Mouse (Mus musculus) embryonic stem cell, embryonic (primary cell): ENCODE data around the gene Ak3.

Source experiments
- CTCF ChIA-PET, 4 experiments: fragments of 300-600 bp in 2 of 4; fragments of 350-600 bp in 2 of 4; sonication (Branson Sonifier 250); formaldehyde crosslinking; loops; one replicate each; lab custom pipeline; 2022; ENCODE audit warnings: inconsistent platforms in 2 of 4; lab: Charles Lee
- POLR2A ChIA-PET, 4 experiments: fragments of 300-600 bp in 2 of 4; fragments of 350-600 bp in 2 of 4; sonication (Branson Sonifier 250); formaldehyde crosslinking; loops; one replicate each; lab custom pipeline; 2022; ENCODE audit warnings: antibody characterized with exemption in 4 of 4, inconsistent platforms in 1 of 4; lab: Charles Lee

Ak3 gene

DNA sequence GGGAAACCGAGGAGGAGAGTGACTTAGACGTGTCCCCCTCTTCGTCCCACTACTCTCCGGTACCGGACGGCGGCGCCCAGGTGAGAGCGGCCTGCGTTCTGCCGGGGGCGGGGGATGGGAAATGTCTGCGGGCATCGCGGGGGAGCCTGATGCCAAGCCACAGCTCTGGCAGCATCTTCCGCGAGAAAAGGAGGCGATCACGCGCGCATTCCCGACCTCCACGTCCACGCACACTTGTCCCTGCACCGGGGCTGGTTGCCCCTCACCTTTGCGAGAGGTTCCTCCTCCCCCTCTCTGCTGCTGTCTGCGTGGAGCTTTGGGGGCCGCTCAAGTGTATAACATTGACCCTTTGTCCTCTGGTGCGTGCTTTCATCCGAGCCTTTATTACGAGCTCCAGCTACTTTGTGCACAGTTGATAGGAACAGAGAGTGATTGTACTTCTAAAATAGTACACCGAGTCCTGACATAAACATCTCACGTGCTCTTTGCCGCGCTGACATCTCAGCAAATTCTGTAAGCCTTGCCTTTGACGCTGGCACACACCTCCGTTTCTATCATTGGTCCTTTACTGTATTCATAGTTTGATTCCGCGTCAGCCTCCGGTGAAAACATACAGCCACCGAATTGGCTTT, 57.1 kb downstream of the Ak3 start:
- POLR2A ChIA-PET: interaction anchor here (0.5 to 14.4 kb wide), 43 partner anchors 9 to 511 kb away, joined by 3 to 234 read pairs (median 6); partner anchors contain the start of genes 4430402I18Rik (in 2 of the 4), Ak3 (in 2 of the 4), Rcl1 (in 2 of the 4) and Plpp6 (in 1 of the 4)

GRCm38 (mm10) chr19:28990194-28990589, 57.6 kb downstream of the Ak3 start, which contains the start of gene Cdc37l1:
Gene Cdc37l1 (plus strand): TSS chr19:28990352.
- ChIA-PET POLR2A (interaction anchor here (0.5 to 14.4 kb wide), 58 partner anchors 8 to 1163 kb away, joined by 3 to 234 read pairs (median 5); partner anchors contain the start of genes Ak3 (in 2 of the 4), Plpp6 (in 2 of the 4), Rcl1 (in 2 of the 4) and 4430402I18Rik (in 1 of the 4)), CTCF (interaction anchor here in 3 of 4 experiments (0.6 to 1.1 kb wide), 5 partner anchors 16 to 365 kb away, joined by 3 to 4 read pairs (median 3); partner anchors contain the start of gene Plpp6 (in 1 of the 3))

More for the DNA sequence above, 57.1 kb downstream of the Ak3 start:
- CTCF ChIA-PET: interaction anchor here in 2 of 4 experiments (0.9 to 1.1 kb wide), 2 partner anchors 27 to 365 kb away, joined by 3 read pairs; partner anchors contain the start of gene Plpp6 (in 1 of the 2)

DNA sequence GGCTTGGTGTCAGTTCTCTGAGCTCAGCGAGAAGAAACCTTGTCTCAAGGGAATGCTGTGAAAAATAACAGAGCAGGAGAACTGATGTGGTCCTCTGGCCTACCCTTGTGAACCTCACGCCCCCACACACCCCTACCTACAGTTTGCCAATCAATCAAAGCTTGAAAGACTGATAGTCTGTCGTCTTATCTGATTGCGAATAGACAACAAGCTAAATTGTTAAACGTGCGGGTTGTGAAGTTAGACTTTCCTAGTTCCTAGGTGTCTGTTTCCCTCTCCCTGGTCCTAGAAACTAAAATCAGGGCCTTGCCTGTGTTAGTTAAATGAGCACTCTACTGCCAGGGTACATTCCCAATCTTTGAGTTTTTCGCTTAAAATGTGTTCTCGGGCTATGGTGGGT, 58.2 kb downstream of the Ak3 start:
- ChIA-PET CTCF (interaction anchor here in 3 of 4 experiments (0.6 to 1.1 kb wide), 6 partner anchors 15 to 366 kb away, joined by 3 to 4 read pairs (median 3); partner anchors contain the start of genes 4430402I18Rik (in 1 of the 3) and Plpp6 (in 1 of the 3)), POLR2A (interaction anchor here (0.6 to 14.4 kb wide), 57 partner anchors 8 to 1164 kb away, joined by 3 to 234 read pairs (median 5); partner anchors contain the start of genes Ak3 (in 2 of the 4), Plpp6 (in 2 of the 4), Rcl1 (in 2 of the 4) and 4430402I18Rik (in 1 of the 4))

GRCm38 (mm10) chr19:28982617-28983016, 65.1 kb downstream of the Ak3 start:
- POLR2A ChIA-PET: interaction anchor here in 1 of 4 experiments (0.5 kb wide), 1 partner anchor 971 kb away, joined by 3 read pairs; the partner anchor contains the start of gene Rfx3
- CTCF ChIA-PET: no interaction called here

DNA sequence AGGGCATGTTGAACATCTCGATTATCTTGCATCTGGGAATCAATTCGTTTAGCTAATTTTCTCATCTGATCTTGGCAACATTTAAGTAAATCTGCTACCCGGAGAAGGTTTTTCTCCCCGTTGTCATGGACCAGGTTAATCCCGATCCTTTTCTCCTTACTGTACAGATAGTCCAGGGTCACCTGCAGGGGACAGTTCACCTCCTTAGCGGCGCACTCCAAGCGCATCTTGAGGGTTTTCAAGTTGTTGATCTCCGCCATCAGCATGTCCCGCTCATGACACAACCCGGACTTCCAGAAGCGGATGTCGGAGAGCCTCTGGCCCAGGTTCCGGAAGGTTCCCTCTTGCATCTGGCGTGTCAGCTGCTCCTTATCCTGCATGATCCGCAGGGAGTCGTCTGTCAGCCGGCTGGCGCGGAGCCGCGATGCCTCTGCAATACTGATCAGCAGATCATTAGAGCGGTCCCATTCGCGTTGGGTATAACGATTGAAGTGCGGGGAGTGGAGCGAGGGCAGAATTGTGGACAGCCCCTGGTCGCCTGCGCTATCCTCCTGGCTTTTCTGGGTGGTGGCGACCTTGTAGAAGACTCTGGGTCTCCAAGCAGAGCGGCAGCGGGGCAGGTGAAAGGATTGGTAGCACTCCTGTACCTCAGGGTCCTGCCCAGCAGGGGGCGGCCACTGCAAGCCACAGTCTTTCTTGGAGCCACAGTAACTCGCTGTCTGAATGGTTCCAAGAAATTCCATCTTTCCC, 72.7 kb downstream of the Ak3 start:
- ChIA-PET CTCF (interaction anchor here in 2 of 4 experiments (0.5 to 1.8 kb wide), 11 partner anchors 11 to 92 kb away, joined by 3 to 5 read pairs (median 3); partner anchors contain the start of genes Cdc37l1 (in 1 of the 2) and Plpp6 (in 1 of the 2)), POLR2A (interaction anchor here in 3 of 4 experiments (0.7 to 2.0 kb wide), 6 partner anchors 9 to 196 kb away, joined by 3 to 7 read pairs (median 3); partner anchors contain the start of gene Cdc37l1 (in 1 of the 3))
